Mouse (Mus musculus): Measurements from ENCODE around the gene Arhgap24.

The Arhgap24 gene

GRCm38 (mm10) chr5:102503066-102503465, 21.9 kb downstream of the Arhgap24 start:
- DNase-seq, result no peak

GRCm38 (mm10) chr5:102503868-102504267, 22.7 kb downstream of the Arhgap24 start:
- DNase-seq, result no peak

DNA sequence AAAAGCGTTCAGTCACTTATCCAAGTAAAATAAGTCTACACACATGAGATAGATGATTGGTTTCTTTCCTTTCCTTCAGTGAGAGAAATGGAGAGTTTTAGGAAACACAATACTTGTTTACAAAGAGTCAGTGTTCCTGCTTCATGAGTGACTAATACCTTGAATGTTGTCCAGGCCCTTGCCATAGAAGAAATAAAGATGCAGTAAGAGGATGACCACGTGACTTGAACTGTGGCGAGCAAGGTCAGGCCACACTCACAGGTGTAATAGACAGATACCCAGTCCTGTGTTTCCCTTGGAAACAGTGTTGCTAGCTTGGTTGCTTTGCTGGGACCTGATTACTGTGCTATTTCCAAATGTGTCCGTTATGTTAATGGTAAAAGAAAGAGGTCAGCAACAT, 23.4 kb downstream of the Arhgap24 start:
- no peak for DNase-seq

DNA sequence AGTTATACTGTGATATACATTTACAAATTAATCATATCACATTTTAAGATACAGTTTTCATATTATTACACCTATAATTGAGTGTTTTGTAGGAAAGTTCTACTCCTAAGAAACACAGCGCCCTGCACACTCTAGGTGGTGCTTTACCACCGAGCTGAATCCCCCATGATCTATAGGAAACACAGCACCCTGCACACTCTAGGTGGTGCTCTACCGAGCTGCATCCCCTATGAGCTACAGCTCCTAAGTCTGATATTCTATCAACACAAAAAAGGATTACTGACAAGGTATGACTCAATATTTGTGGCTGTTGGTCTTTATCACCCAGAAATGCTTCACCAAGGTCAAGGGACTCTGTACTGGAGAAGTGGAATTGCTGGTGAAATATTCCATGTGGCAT, 27.0 kb downstream of the Arhgap24 start:
- DNase-seq, result no peak

DNA sequence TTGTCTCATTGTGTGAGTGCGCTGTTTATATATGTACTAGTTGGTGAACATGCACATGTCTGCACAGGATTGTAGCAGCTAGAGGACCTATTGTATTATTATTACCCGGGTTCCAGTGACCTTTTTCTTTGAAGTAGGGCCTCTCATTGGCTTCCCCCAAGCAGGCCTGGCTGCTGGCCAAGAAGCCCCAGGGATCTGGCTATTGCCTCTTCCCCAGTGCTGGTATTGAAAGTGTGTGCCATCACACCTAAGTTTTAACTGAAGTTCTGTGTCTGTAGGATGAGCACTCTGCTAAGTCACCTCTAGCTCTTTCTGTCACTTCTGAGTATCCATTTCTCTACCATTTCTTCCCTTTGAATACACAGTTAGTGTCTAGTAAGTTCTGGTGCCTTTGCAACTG, 28.2 kb downstream of the Arhgap24 start:
- DNase-seq, result peak; percentile 24

- DNase-seq, result no peak
These were observed 30.5 kb downstream of the Arhgap24 start for GRCm38 (mm10) chr5:102511651-102512050.

GRCm38 (mm10) chr5:102515496-102515895, 34.3 kb downstream of the Arhgap24 start:
- no peak for DNase-seq

DNA sequence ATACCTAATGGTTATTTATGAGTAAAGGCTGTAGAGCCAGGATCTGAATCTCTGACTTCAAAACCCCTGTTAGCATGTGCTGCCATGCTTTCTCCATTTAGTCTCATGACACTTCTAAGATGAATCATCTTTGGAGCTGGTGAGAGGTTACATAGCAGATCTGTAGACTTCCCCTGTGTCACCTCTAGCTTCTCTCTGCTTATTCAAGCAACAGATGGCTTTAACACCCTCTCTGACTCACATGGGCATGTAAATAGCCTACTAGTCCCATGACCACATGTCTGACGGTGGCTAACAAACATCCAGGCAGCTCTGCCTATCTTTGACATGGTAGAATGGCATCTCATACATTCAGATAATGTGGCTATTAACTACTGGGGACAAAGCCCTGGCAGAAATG, 39.3 kb downstream of the Arhgap24 start:
- DNase-seq, result no peak

DNA sequence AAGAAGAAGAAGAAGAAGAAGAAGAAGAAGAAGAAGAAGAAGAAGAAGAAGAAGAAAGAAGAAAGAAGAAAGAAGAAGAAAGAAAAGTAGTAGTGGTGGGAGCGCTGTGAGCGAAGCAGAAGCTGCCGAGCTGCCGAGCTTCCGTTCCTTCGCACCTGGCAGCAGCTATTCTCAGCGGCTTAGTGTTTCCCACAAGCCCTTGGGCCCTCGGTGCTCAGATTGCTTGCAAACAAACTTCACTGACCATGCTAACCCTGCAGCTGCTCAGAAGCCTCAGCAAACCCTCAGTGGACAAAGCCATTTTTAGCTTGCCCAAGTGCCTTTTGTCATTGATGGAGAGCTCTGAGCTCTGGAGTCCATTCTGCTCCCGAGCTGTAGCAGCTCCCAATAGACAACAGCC, 54.1 kb downstream of the Arhgap24 start:
- no peak for DNase-seq

DNA sequence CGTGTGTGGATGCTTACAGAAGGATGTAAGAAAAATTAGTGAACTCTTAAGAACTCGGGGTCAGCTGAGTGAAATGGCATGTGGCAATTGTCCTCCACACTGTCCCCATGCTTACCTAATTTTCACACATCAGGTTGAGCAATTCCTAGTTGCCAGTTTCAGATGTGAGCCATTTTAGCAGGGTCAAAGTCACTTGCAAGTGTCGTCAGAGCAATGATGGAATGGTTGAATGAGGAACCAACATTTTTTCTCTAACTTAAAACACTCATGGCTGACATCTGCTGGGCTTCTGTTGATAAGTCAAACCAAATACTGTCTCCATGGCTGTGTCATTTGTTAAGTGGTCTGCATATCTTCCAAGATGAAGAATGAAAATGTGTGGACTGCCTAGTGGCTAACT, 56.6 kb downstream of the Arhgap24 start:
- no peak for DNase-seq

- no peak for DNase-seq
These were observed 65.1 kb downstream of the Arhgap24 start for GRCm38 (mm10) chr5:102546296-102546695.

DNA sequence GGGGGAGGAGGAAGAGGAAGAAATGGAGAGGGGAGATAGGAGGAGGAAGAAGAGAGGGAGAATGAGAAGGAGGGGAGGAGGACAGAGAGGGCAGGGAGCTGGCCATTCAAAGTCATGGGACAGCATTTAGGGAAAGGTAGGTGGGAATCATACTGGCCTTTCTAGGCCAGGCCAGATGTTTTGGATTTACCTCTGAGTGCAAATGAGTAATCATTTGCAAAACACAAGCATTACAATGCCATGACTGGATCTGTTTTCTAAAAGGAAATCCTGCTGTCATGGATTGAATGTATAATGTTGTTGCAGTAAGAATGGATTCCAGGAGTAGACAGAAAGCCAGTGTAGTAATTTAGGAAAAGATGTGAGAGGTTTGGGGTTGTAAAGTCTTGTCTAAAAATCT, 66.6 kb downstream of the Arhgap24 start:
- no peak for DNase-seq

DNA sequence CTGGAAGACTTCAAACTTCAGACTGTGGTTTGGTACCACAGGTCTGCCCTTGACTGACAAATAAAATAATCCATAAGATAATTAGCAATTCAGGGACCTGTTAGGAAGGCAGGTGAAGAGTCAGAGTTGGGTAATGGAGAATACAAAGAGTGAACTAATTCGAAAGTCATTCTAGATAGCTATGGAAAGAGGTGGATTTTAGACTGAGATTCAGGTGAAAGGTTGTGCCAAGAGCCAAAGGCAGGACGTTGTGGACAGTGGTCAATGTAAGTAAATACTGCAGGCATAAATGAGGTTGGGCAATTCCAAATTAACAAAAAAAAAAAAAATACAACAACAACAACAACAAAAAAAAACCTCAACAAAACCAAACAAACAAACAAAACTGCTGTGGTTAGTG, 67.2 kb downstream of the Arhgap24 start:
- DNase-seq, result no peak

- DNase-seq, result no peak
These were observed 69.0 kb downstream of the Arhgap24 start for GRCm38 (mm10) chr5:102550211-102550610.

DNA sequence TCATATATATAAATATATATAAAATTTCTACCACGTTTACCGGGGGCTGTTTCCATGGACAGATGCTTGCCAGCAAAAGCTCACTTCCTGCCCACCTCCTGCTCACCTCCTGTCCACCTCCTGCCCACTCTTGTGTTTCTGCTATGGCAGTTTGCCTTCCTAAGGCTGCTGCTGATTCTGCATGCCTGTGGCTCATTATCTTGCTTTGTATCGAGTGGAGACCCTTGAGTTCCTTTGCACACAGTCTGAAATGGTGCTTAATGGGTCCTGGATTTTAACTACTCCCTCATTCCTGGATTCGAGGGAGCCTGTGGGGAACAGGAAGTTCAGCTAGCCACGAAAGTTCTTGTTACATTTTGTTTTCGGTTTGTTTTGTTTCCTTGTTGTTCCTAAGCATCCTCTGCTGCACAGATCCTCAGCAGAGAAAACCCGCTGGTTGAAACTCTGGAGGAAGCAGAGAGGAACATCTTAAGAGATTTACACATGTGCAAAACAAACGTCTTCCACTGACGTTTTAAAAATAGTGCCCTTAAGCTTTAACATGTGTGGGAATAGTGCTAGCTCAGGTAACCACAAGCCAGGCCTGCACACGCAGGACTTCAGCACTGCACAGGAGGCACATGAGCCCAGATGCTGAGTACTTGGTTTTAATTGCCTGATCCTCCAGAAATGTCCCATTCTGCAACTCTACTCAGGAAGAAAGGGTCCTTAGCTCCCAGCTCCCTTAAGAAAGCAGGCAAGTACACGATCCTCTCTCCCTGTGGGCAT, 69.9 kb downstream of the Arhgap24 start:
- no peak for DNase-seq

DNA sequence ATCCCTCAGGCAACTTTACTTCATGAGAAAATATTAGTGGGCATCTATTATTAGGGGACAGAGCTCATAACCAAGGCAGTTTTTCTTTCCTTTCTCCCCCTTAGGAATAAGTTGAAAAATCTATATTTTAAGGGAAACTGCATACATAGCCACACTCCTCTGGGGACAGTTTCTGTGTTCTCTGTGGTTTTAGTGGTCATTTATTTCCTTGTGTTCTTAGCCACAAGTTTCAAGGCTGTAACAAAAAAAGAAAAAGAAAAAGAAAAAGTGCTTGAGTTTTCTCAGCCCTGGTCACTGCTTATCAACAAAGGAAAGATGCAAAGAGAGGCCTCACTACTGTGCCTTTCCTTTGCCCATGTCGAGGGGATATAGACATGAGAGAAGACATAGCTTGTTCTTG, 71.3 kb downstream of the Arhgap24 start:
- no peak for DNase-seq

DNA sequence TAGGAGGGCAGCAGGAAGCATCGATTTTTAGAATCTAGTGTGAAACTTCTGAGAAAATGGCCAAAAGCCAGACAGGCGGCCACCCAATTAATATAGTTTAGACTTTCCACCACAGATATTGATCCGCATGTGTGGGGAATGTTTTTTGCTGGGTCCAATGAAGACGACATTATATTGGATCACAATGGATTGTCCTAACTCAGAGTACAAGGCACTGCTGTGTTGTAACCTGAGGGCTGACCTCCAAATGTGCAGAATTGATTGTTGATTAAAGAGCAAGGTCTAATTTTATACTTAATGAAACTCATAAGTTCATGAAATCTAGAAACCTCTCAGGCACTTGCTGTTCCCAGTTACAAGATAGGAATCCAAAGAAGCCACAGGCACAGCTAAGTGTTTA, 74.8 kb downstream of the Arhgap24 start:
- no peak for DNase-seq

DNA sequence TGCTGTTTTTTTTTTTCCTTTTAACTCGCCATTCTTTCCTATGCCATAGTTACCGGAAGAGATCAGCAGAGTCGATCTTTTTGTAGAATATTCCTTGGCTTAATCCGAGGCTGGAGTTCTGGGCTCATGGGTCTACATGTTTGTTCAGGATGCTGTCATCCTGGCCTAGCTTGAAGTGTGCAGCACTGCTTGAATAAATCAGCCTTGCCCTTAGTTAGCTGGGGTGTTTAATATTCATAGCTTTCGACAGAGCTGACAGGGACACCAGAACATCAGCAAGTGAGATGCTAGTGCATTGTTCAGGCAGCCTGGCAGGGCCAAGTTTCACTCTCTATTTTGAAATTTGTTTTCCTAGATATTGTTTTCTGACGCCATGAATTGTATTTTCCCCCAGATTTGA, 79.1 kb downstream of the Arhgap24 start:
- no peak for DNase-seq

DNA sequence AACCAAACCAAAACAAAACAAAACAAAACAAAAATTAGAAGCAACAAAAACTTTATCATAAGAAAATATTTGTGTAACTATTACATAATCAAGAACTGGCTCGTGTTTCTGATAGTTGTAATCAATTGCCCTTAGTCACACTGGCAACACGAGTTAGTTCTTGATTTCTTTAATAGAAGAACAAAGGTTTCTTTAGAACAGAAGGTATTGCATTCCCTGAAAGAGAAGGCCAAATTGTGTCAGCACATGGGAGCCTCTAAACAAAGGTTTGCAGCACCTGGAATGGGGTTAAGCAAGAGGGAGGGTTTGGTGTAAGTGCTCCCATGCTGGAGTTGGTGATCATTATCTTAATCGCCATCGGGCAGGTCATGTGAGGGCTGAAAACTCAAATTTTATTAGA, 82.8 kb downstream of the Arhgap24 start:
- no peak for DNase-seq

DNA sequence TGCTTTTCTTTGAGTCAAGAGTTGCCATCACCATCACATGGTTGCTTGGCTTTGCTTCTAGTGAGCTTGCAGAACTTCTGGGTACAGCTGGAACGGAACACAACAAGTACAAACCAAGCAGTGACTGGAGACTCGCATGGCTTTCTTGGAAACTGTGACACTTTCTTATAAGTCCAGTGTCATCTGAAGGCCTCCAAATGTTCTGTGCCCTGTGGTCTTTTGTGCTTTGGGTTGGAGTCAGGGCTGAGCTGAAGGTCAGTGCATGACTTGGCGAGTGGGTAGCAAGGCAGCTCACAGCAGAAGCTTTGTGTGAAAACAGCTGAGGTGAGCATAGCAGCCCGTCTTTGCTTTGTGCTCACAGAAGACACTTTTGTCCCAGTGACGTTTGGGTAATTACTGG, 87.6 kb downstream of the Arhgap24 start:
- no peak for DNase-seq

GRCm38 (mm10) chr5:102571445-102571844, 90.3 kb downstream of the Arhgap24 start:
- DNase-seq, result no peak

DNA sequence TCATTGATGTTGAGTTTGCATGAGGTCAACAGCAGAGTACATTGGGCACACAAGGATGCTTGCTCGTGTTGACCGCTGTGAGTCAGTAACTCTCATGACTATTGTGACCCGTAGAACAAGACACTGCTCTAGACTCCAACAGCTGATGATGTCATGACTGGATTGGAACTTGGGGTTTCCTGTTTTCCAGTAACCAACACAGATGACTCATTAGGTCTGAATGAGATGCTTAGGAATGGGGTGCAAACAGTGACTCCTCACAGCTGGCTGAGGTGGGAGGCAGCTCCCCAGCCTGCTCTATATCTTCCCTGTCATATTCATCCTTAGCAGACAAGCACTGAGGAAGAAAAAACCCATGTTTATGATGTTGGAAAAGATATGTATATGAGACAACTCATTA, 95.6 kb downstream of the Arhgap24 start:
- DNase-seq, result no peak

- DNase-seq, result no peak
These were observed 96.5 kb downstream of the Arhgap24 start for GRCm38 (mm10) chr5:102577729-102578128.

GRCm38 (mm10) chr5:102578431-102578830, 97.2 kb downstream of the Arhgap24 start:
- no peak for DNase-seq

DNA sequence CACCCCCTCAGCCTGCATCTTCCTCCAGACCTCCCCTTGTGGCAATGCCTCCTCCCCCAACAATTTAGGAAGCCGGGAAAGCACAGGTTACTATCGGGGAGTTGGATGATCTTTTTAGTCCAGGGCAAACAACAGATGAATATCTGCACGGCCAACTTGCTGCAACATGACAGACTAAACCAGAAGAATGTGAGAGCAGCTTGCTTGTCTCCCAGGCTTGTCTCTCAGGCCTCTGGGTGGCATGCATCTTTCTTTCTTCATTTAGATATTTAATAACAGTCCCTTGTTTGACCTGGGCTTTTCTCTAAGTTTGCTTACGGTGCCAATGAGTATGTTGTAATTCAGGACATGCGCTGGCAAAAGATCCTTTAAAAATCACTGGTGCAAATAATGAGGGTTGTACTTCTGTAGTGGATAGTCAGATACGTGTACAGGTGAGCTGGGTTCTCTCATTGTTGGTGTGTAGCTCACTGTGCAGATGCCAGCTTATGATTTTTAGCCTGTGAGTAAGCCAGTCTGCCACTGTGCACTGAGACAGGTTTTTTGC, 101.7 kb downstream of the Arhgap24 start:
- no peak for DNase-seq
